Mouse (Mus musculus): ENCODE measurements at regions not wholly inside any gene's neighbourhood (a gene's known extent, or its start where the extent isn't known, plus 50 kb on each side); places are given as distances from the start of the nearest gene placed in this dataset.

- no peak for DNase-seq (ENCODE audit: low spot score in 2 of 2)
These were observed 59.1 kb upstream of the Npvf start for GRCm38 (mm10) chr6:50713297-50713696.

GRCm38 (mm10) chr6:50718631-50719030, 64.4 kb upstream of the Npvf start:
- no peak for DNase-seq (ENCODE audit: low spot score in 2 of 2)

- DNase-seq (ENCODE audit: low spot score in 2 of 2), result no peak
These were observed 66.1 kb upstream of the Npvf start for GRCm38 (mm10) chr6:50720346-50720745.

GRCm38 (mm10) chr6:50725640-50726039, 71.4 kb upstream of the Npvf start:
- DNase-seq (ENCODE audit: low spot score in 2 of 2), result no peak

GRCm38 (mm10) chr6:50726166-50726591, 71.9 kb upstream of the Npvf start:
- no peak for DNase-seq (ENCODE audit: low spot score in 2 of 2)

- no peak for DNase-seq (ENCODE audit: low spot score in 2 of 2)
These were observed 76.8 kb upstream of the Npvf start for GRCm38 (mm10) chr6:50730744-50731718.

- DNase-seq (ENCODE audit: low spot score in 2 of 2), result no peak
These were observed 80.5 kb upstream of the Npvf start for GRCm38 (mm10) chr6:50734701-50735100.

- DNase-seq (ENCODE audit: low spot score in 2 of 2), result no peak
These were observed 81.6 kb upstream of the Npvf start for GRCm38 (mm10) chr6:50735825-50736224.

GRCm38 (mm10) chr6:50742009-50742408, 87.8 kb upstream of the Npvf start:
- DNase-seq (ENCODE audit: low spot score in 2 of 2), result no peak

- DNase-seq (ENCODE audit: low spot score in 2 of 2), result no peak
These were observed 90.4 kb upstream of the Npvf start for GRCm38 (mm10) chr6:50744462-50745166.

GRCm38 (mm10) chr6:50753151-50753550, 98.9 kb upstream of the Npvf start:
- no peak for DNase-seq (ENCODE audit: low spot score in 2 of 2)

GRCm38 (mm10) chr6:50754786-50755185, 100.5 kb upstream of the Npvf start:
- DNase-seq (ENCODE audit: low spot score in 2 of 2), result no peak

- no peak for DNase-seq (ENCODE audit: low spot score in 2 of 2)
These were observed 106.1 kb upstream of the Npvf start for GRCm38 (mm10) chr6:50760367-50760766.

GRCm38 (mm10) chr6:50763121-50763520, 108.9 kb upstream of the Npvf start:
- no peak for DNase-seq (ENCODE audit: low spot score in 2 of 2)

GRCm38 (mm10) chr6:50766442-50766915, 112.2 kb upstream of the Npvf start:
- no peak for DNase-seq (ENCODE audit: low spot score in 2 of 2)

- DNase-seq (ENCODE audit: low spot score in 2 of 2), result no peak
These were observed 112.9 kb upstream of the Npvf start for GRCm38 (mm10) chr6:50767126-50767525.

- DNase-seq (ENCODE audit: low spot score in 2 of 2), result no peak
These were observed 113.6 kb upstream of the Npvf start for GRCm38 (mm10) chr6:50767827-50768226.

- DNase-seq (ENCODE audit: low spot score in 2 of 2), result no peak
These were observed 114.9 kb upstream of the Npvf start for GRCm38 (mm10) chr6:50769101-50769500.

GRCm38 (mm10) chr6:50770481-50770880, 116.2 kb upstream of the Npvf start:
- no peak for DNase-seq (ENCODE audit: low spot score in 2 of 2)

- DNase-seq (ENCODE audit: low spot score in 2 of 2), result no peak
These were observed 121.4 kb upstream of the Npvf start for GRCm38 (mm10) chr6:50775637-50776036.

- no peak for DNase-seq (ENCODE audit: low spot score in 2 of 2)
These were observed 122.1 kb upstream of the Npvf start for GRCm38 (mm10) chr6:50776236-50776832.

- DNase-seq (ENCODE audit: low spot score in 2 of 2), result no peak
These were observed 122.8 kb upstream of the Npvf start for GRCm38 (mm10) chr6:50776931-50777495.

All from spleen, postnatal 14 days (tissue).